Mouse (Mus musculus) left cerebral cortex, adult 2 months (tissue): Measurements from ENCODE around the gene Npy4r. TPM values are rescaled to one million over a fixed set of nuclear protein-coding genes. Genes with fewer than 3 reads are reported as not detected.

Source experiments
- DNase-seq, 2 experiments: peaks; one replicate each; pipeline ENCODE4 v3.0.0; 2021 to 2022; ENCODE audit warnings: low spot score in 2 of 2, mixed read lengths in 1 of 2; ENCODE audit errors: extremely low spot score in 1 of 2
- H3K27ac ChIP-seq: fragments of 200-600 bp; 2 replicates; pipeline ENCODE4 v1.8.1; 2022
- H3K4me3 ChIP-seq: fragments of 200-600 bp; 2 replicates; pipeline ENCODE4 v1.8.1; 2022
- CTCF ChIP-seq: fragments of 200-600 bp; IDR thresholded peaks from 2 replicates; pipeline ENCODE4 v1.8.1; 2022; ENCODE audit warnings: antibody characterized with exemption, mild to moderate bottlenecking, moderate library complexity
- intact Hi-C: fragments of 180-260 bp; cut with DNase I; formaldehyde crosslinking; loops from one replicate; pipeline ENCODE4 v1.15.1; 2025
- long read RNA-seq, 2 experiments: library from polyadenylated mRNA; stranded (forward); transcript quantifications; one replicate each; pipeline ENCODE4 v2.0.0; 2021; ENCODE audit warnings: borderline mapping rate in 2 of 2
- total RNA-seq, 2 experiments: library from RNA; stranded (reverse); gene quantifications; 2 replicates each; pipeline ENCODE4 v1.2.3; 2021

Gene Npy4r
- total RNA-seq: not detected
- long read RNA-seq, experiment 1: 0 reads
- long read RNA-seq, experiment 2: 0 reads

DNA sequence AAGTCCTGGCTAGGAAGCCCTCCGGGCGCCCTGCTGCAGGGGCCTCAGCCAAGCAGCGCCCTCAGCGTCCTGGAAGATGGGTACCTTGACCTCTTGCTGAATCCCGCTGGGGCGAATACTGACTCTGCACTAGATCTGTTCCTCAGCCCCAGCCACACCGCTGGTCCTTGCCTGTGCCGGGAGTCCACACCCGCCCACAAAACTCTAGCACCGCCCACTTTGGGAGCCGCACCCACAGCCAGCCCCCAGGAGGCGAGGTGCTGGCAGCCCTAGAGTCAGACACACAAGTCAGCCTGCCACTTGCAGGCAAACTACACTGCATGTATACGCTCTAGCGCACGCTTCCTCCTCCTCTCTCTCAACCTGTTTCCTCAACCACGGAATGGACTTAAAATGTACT is at the start of gene Npy4r:
Npy4r (minus strand) TSS at position 148 of the 400 bp plus-strand sequence.
- Histone ChIP-seq H3K27ac (no peak within 1 kb of the TSS), H3K4me3 (no peak within 1 kb of the TSS)
- DNase-seq: peak; percentile 16 to 21
- intact Hi-C loops: no loop called here
- no peak for TF ChIP-seq CTCF

DNA sequence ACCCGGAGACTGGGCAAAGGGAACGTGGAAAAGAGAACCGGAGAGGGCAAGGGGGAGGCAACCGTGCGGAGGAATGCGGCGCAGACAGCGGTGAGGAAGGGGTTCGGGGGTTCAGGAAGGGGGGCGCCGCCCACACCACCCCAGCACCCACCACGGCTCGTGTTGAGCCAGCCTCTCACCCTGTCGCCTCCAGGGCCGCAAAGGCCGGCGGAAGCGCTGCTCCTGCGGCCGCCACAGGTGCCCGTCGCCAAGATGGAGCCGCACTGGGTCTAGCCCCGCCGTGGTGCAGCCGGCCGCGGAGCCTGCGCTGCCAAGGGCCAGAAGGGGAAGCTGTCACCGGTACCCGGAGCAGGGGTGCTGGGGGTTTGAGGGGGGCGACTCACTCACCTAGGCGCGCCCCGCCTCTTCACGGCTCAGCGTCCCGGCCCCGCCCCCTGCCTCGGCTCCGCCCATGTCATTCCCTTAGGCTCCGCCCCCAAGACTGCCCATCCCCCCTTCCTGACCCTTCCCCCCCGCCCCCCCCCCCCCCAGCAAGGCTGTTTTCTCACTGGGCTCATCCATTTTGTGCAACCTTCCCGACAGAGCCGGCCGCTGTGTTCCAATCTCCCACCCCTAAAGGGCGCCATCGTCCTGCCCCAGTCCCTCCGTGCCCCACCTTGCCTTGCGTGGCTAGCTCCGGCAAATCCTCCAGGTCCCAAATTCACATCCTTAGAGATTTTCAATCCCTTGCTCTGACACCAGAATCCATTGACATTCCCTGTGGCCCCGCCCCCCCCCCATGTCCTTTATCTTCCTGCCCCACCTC is 49.1 kb upstream of the Npy4r start, which contains the start of gene Gprin2:
Gprin2 (minus strand) TSS at position 423 of the 805 bp plus-strand sequence.
- peak; percentile 19 to 41 for DNase-seq
- intact Hi-C loops: no loop called here
- Histone ChIP-seq H3K4me3 (peak within 1 kb of the TSS; percentile 64), H3K27ac (no peak within 1 kb of the TSS)
- TF ChIP-seq CTCF: no peak

DNA sequence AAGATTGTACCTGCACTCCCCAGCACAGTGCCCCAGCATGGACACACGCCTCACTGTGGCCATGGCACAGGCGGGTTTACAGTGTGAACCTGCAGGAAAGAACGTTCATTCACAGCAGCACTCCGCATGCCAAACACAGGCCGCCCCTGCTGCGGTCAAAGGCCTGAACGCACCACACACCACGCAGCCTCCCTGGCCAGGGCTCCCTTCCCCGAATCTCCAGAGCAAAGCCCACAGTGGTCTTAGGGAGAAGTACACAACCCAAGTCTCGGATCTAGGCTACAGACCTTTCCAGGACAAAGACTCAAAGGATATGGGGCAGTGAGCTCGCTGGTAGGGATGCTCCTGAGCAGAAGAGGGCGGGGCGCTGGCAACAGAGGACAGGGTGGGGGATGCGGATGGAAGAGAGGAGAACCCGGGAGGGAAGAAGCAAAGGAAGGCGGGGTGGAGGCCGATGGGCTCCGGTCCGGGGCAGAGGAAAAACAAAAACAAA is 48.5 kb upstream of the Npy4r start:
- Histone ChIP-seq H3K27ac (no peak overlapping the region), H3K4me3 (peak overlapping the region; percentile 64)
- intact Hi-C loops: no loop called here
- peak in 1 of 2 experiments; percentile 18 for DNase-seq
- TF ChIP-seq CTCF: no peak

DNA sequence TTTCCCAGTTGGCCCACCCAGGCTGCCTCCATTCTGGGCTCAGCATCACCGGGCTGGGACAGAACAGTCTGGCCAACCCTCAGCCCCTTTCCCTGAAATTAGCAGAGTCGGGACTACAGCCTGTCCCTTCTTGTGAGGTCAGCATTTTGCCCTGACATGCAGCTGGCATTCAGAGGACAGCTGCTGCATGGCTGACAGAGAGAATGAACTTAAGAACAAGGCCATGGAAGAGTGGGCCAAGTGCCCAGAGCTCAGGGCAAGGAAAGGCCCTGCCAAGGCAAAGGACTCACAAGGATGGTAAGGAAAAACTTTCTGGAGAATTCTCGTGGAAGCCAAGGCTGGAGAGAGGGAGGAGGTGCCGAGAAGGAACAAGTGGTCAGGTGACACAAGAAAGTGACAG is 44.4 kb upstream of the Npy4r start:
- DNase-seq: no peak
- Histone ChIP-seq H3K4me3 (no peak overlapping the region), H3K27ac (no peak overlapping the region)
- intact Hi-C loops: no loop called here
- TF ChIP-seq CTCF: no peak

DNA sequence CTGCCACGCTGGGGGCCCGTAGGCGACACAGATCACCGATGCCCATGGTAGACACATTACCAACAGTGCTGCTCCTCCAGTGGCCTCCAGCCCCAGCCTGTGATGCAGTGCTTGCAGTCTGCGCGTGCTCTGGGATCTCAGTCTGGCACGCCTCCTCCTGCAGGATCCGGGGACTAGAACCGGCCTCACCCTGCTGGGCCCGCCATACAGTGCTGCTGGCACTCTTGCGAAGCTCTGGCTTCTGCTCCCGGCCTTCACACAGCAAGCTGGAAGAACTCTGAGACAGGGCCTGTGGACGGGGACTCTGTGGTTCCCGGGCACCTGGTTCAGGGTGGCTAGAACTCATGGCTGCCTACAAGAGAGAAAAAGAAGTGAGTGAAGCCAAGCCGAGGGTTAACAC is 43.2 kb upstream of the Npy4r start:
- H3K4me3 ChIP-seq: no peak overlapping the region
- DNase-seq: no peak
- H3K27ac ChIP-seq: no peak overlapping the region
- intact Hi-C loops: no loop called here
- TF ChIP-seq CTCF: no peak

DNA sequence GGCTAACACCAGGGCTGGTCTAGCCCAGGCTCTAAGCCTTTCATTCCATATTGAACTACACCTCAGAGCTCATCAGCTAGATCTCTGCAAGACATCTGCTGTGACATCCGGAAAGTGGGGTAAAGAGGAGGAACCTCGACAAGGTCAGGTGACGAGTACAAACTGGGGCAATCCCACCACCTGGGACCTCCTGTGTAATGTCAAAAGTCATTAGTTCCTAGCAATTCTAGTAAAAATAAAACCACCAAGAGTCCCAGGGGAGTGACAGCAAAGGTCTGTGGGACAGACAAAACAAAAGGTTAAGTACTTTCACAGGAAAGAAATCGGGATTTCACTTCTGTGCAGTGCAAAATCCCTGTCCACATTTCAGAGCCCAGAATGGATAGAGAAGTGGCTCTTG is 41.6 kb upstream of the Npy4r start:
- no peak overlapping the region for H3K27ac ChIP-seq
- TF ChIP-seq CTCF: no peak
- DNase-seq: no peak
- no peak overlapping the region for H3K4me3 ChIP-seq
- intact Hi-C loops: no loop called here

DNA sequence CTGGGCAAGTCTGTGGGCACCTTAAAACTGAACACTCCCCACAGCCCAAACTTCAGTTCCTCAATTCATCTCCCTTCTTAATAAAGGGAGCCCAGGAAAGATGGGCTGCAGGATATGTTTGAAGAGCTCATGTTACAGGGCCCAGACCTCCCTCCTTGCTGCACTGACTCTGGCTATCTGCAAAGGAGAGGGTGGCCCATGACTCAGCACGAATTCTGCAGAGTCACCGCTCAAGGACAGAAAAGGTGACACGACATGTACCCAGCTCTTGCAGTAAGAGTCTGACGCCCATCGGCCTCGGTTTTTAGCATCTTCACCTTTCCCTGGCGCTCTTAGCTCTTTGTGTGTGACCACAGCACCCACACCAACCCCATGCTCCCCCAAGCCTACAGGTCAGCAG is 38.1 kb upstream of the Npy4r start:
- no peak overlapping the region for H3K27ac ChIP-seq
- intact Hi-C loops: no loop called here
- H3K4me3 ChIP-seq: no peak overlapping the region
- no peak for DNase-seq
- no peak for TF ChIP-seq CTCF

DNA sequence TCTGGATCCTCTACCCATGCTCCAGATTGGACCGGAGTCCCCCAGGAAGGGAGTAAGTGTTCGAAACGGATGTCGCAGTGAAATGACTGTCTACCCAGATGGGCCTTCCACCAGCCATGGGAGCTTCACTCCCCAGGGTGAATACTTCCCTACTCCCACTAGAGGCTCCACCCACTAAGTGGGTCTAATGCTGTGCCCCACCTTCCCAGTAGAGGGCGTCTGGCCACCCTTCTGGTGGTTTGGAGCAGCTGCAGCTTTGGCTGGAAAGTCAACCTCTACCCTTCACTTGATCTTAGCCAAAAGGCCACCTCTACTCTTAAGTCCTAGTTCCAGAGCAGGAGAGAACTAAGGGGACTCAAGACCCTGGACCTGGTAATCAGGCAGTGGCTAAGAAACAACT is 36.3 kb upstream of the Npy4r start:
- no peak overlapping the region for H3K27ac ChIP-seq
- peak; percentile 65 for TF ChIP-seq CTCF
- DNase-seq: peak; percentile 21 to 43
- H3K4me3 ChIP-seq: no peak overlapping the region
- intact Hi-C loops: no loop called here

DNA sequence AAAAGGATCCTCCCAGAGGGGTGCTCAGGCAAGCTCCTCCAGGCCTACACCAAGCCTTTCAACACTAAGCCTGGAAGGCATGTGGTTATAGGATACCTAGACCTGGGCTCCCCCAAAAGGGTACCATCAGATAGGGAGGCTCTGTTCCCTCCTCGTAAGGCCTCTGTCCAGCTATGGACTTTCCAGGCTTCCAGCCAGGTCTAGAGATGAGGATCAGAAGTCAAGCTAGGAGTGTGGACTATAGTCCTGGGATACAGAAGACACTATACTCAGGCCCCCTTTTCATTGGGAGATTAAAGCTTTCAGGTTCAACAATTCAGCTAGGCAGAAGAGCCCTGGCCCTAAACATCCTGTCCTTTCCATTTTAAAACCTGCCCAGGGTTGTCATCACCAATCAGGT is 30.8 kb upstream of the Npy4r start:
- TF ChIP-seq CTCF: no peak
- no peak for DNase-seq
- Histone ChIP-seq H3K27ac (no peak overlapping the region), H3K4me3 (no peak overlapping the region)
- intact Hi-C loops: no loop called here

DNA sequence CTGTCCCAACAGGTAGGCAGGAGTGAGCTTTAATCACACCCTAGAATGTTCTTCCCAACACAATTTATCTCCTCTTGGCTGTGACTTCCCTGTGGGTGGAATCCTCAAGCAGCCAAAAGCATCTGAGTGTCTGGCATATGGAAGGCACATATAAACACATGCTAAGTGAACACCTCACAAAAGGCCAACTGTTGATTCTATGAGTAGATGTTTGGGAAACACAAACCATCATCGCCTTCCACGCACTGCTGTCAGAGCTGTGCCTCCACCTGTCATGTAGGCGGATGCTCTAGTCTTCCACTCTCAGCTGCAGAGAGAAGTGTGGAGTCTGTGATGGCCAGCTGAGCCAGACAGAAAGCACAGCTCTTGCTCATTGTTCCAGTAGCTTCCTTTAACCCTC is 27.1 kb upstream of the Npy4r start:
- Histone ChIP-seq H3K4me3 (no peak overlapping the region), H3K27ac (no peak overlapping the region)
- TF ChIP-seq CTCF: no peak
- DNase-seq: peak; percentile 48 to 51
- intact Hi-C loops: no loop called here

DNA sequence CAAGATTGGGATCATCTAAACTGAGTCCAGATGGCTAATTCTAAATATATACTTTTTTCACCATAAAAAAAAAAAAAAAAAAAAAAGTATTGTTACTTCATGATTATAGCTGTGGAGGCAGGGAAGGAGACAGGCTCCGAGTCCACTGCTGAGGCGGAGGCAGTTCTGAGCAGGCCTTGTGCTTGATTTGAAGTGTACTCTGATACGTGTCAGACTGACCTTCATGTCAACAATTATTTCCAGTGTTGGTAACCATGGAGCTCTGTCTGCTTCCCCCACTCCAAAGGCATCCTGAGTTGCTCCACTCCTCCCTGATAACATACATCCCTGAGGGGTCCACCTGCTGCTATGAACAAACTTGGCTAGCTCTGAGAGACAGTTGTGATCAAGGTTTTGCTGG is 18.8 kb upstream of the Npy4r start:
- Histone ChIP-seq H3K4me3 (no peak overlapping the region), H3K27ac (no peak overlapping the region)
- no peak for TF ChIP-seq CTCF
- DNase-seq: no peak
- intact Hi-C loops: no loop called here

DNA sequence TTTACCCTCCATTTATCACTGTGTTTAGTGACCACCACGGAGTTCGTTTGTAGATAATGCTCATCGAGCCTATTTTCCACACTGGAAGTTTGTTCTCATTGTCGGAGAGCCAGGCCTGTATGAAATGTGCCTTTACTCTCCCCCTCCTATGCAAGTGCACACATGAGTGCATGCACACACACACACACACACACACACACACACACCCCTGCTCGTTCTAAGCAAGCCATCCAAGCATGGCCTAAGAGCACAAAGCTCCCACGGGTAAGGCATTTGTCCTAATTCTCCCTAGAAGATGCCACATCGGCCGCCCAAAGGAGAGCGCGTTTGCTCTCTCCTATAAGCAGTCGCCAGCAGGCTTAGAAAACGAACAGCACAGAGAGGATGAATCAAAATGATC is 3.5 kb upstream of the Npy4r start:
- intact Hi-C loops: no loop called here
- H3K27ac ChIP-seq: no peak overlapping the region
- TF ChIP-seq CTCF: no peak
- H3K4me3 ChIP-seq: no peak overlapping the region
- DNase-seq: no peak
